Mouse (Mus musculus) testis, adult 2 months (tissue): ENCODE measurements around the gene Frmd6. TPM values are rescaled to one million over a fixed set of nuclear protein-coding genes. Genes with fewer than 3 reads are reported as not detected.

Experiments used
- H3K27ac ChIP-seq: fragments of 200-500 bp; 2 replicates; pipeline ENCODE4 v1.5.1; 2012; ENCODE audit warnings: low read depth, low read length; ENCODE audit not compliant: control insufficient read depth, insufficient read depth
- H3K27me3 ChIP-seq: fragments of 200-500 bp; 2 replicates; pipeline ENCODE4 v1.6.1; 2012; ENCODE audit warnings: mild to moderate bottlenecking, low read length, moderate library complexity; ENCODE audit not compliant: control insufficient read depth, insufficient read depth
- H3K36me3 ChIP-seq: fragments of 200-500 bp; 2 replicates; pipeline ENCODE4 v1.6.1; 2012; ENCODE audit warnings: mild to moderate bottlenecking, low read length; ENCODE audit not compliant: control insufficient read depth, insufficient read depth
- H3K4me1 ChIP-seq: fragments of 200-500 bp; 2 replicates; pipeline ENCODE4 v1.6.1; 2012; ENCODE audit warnings: low read length; ENCODE audit not compliant: control insufficient read depth, insufficient read depth
- H3K4me3 ChIP-seq: fragments of 200-500 bp; 2 replicates; pipeline ENCODE4 v1.5.1; 2012; ENCODE audit warnings: low read depth, mild to moderate bottlenecking, low read length, moderate library complexity, mixed read lengths; ENCODE audit not compliant: control insufficient read depth
- CTCF ChIP-seq: fragments of 200-500 bp; IDR thresholded peaks from 2 replicates; pipeline ENCODE4 v1.5.1; 2012; ENCODE audit warnings: low read depth, mild to moderate bottlenecking, inconsistent platforms, low read length, moderate library complexity; ENCODE audit not compliant: control insufficient read depth, insufficient read depth, insufficient replicate concordance
- POLR2A ChIP-seq: fragments of 200-500 bp; IDR thresholded peaks from 2 replicates; pipeline ENCODE4 v1.6.1; 2012; ENCODE audit warnings: low read depth, mild to moderate bottlenecking, inconsistent platforms, low read length, moderate library complexity; ENCODE audit not compliant: control insufficient read depth
- polyA plus RNA-seq: library from polyadenylated mRNA; depleted of rRNA; stranded (reverse); fragments of >200 nt; gene quantifications from 2 replicates; pipeline ENCODE4 v1.2.3, GENCODE M21; 2012

Gene Frmd6
- polyA plus RNA-seq, 1 experiment: 5.3 TPM

DNA sequence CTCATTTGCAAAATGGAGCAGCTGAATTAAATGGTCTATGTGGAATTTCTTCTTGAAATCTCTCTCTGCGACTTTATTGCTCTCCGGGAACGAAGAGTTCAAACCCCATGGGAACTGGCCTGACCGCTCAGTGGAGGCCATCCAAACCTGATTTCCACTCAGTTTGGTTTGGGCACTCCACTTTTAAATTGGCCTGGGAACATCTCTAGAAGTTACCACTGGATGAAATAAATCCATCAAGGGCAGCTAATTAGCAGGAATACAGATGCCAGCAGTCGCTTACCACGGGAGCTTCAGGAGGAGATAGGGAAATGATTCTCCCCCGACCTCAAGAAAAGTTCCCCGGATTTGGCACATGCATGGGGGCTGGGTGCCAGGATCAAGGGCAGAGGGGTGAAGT lies 26.8 kb upstream of the Frmd6 start:
- Histone ChIP-seq H3K4me3 (no peak overlapping the region), H3K36me3 (no peaks in the 10 kb centered on the region), H3K27ac (no peak overlapping the region), H3K4me1 (peaks cover 5% of the 10 kb centered on the region), H3K27me3 (no peaks in the 10 kb centered on the region)
- no peak for TF ChIP-seq POLR2A
- TF ChIP-seq CTCF: no peak

DNA sequence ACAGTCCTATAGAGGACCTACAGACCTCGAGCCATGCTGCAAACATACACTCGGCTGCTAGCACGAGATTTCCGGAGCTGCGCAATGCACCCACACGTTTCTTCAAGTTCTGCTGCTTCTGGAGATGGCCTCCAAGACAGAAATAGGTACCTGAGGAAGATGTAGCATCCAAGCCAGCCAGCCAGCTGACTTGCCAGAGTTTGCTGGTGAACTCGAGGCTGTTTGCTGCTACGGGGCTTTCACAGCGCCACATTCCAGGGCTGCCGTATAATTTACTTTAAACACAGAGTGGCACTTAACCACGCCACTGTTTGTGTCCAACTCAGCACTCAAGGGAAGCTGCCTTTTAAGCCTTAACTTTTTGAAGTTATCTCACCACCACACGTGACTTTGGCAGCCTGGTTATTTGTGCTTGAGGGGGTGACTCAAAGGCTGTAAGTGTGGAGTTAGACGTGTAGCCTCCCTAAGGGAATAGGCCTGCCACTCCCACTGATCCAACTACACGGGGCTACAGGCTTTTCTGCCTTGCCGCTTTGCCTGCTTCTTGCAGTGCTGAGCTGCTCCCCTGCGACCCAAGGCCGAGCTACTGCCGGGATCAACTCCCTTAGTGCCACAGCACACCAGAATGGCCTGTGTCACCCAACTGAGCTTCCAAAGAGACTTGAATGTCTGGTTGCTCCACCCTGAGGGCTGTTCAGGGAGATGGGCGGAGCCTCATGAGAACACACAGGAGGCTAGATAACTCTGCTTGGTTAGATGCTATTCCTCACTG lies 25.9 kb upstream of the Frmd6 start:
- no peaks in the 10 kb centered on the region for H3K36me3 ChIP-seq
- no peak overlapping the region; the same call in none of the 2 replicates for H3K4me3 ChIP-seq
- TF ChIP-seq CTCF (no peak), POLR2A (no peak)
- no peaks in the 10 kb centered on the region for H3K27me3 ChIP-seq
- H3K4me1 ChIP-seq: peaks cover 5% of the 10 kb centered on the region
- no peak overlapping the region for H3K27ac ChIP-seq

DNA sequence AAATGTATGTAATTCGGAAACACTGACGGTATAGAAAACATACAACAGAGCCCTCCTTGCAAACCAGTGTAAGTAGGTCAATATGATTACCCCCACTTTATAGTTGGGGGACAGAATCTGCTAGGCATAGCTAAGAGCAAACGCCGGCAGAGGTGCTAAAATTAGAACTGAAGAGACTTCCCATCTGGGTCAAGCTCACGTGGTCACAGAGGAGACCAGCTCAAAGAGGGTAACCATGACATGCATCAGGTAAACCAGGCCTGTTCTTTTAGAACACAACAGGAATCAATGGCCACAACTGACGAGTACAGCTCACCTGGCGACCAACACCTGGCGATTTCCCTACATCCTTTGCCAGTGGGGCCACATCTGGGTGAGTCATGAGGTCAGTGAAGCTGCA lies 25.2 kb upstream of the Frmd6 start:
- Histone ChIP-seq H3K4me3 (no peak overlapping the region), H3K27ac (no peak overlapping the region), H3K36me3 (no peaks in the 10 kb centered on the region), H3K4me1 (peaks cover 5% of the 10 kb centered on the region), H3K27me3 (no peaks in the 10 kb centered on the region)
- TF ChIP-seq CTCF: no peak

DNA sequence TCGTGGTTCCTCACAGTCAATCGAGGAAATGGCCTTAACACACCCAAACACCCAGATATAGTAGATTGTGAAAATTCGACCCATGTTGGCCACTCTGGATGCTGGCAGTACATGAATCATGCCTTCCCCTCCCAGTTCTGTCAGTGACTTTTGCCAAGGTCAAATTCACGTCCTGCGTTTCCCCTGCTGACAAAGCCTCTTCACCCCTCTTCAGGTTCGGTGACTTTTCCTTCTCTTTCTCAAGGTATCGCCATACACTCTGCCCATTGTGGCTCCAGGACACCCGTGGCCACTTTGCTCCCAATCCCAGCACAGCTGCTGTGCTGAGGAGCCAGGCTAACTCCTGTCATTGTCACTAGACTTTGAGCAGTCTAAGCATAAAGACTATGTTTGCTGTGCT lies 24.0 kb upstream of the Frmd6 start:
- Histone ChIP-seq H3K4me1 (peaks cover 5% of the 10 kb centered on the region), H3K4me3 (no peak overlapping the region), H3K27me3 (no peaks in the 10 kb centered on the region), H3K36me3 (no peaks in the 10 kb centered on the region), H3K27ac (no peak overlapping the region)
- TF ChIP-seq CTCF (no peak), POLR2A (no peak)

DNA sequence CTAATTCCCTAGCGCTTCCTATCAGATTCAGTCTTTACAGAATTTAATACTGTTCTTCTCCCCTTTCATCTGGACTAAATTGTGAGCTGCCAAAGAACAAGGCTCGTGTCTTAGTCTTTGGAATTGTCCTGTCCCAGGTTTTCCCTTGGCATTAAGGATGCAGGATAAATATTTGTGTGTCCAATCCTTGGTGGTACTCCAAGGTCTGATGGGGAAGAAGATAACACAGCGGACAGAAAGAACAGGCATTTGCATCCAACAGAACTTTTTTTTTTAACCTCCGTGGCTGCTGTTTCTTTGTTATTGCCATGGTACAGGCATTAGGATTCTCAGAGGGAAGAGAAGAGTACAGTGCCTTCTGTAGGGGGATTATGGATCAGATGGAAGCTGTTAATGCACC lies 21.8 kb upstream of the Frmd6 start:
- H3K4me1 ChIP-seq: peaks cover 5% of the 10 kb centered on the region

DNA sequence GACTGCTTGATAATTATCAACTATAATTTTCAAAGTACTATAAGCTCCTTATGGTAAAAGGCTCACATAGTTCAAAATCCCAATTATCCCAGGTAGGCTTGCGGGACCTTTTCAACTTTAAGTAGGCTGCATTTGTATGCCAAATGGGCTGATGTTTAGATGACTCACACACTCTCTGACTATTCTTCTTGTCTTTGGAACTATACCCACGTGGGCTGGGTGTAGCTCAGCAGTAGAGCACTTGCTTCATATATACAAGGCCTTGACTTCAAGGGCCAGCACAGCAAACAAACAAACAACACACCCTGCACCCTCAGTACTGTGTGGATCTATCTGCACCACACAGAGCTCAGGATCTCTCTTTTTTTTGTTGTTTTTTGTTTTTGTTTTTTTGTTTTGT lies 20.3 kb upstream of the Frmd6 start:
- TF ChIP-seq POLR2A: no peak
- TF ChIP-seq CTCF: no peak
- Histone ChIP-seq H3K36me3 (no peaks in the 10 kb centered on the region), H3K27me3 (no peaks in the 10 kb centered on the region), H3K4me1 (no peaks in the 10 kb centered on the region; the same call in 1 of the 2 replicates), H3K4me3 (no peak overlapping the region), H3K27ac (no peak overlapping the region)

More for the DNA sequence above, 21.8 kb upstream of the Frmd6 start:
- Histone ChIP-seq H3K36me3 (no peaks in the 10 kb centered on the region), H3K27ac (no peak overlapping the region), H3K4me3 (no peak overlapping the region), H3K27me3 (no peaks in the 10 kb centered on the region)
- TF ChIP-seq CTCF (no peak), POLR2A (no peak)

DNA sequence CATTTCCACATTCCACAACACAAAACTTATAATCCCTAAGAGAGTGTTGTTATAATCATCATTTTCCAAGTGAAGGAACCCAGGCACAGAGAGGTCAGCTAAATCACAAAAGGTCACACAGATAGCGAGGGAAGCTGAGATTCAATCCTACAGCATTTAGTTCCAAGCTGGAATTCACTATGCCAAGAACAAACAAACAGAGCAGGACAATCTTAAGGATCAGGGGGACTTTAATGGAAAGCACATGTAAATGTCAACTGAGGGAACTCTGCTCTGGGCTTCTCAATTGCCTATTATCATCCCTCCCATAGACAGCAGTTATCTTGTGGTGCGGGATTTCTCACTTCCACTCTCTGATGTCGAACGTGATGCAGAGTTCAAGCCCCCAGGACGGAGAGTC lies 17.8 kb upstream of the Frmd6 start:
- H3K27ac ChIP-seq: no peak overlapping the region
- no peak overlapping the region for H3K4me3 ChIP-seq
- no peaks in the 10 kb centered on the region for H3K36me3 ChIP-seq
- TF ChIP-seq POLR2A (no peak), CTCF (no peak)
- no peaks in the 10 kb centered on the region for H3K27me3 ChIP-seq
- no peaks in the 10 kb centered on the region for H3K4me1 ChIP-seq
